Mouse (Mus musculus) spleen, adult 2 months (tissue): ENCODE results near the gene Fyb.
A peak's percentile ranks its signal among the peaks of the same experiment; 100 is the strongest.

Experiments
- CTCF ChIP-seq: fragments of 200-500 bp; IDR thresholded peaks from 2 replicates; pipeline ENCODE4 v1.5.1; 2011; ENCODE audit warnings: mild to moderate bottlenecking, inconsistent platforms; ENCODE audit not compliant: insufficient read depth, insufficient read length, insufficient replicate concordance; ENCODE audit errors: extremely low read depth
- POLR2A ChIP-seq: fragments of 200-500 bp; IDR thresholded peaks from 2 replicates; pipeline ENCODE4 v1.6.1; 2011; ENCODE audit warnings: low read depth, low read length, inconsistent platforms

DNA sequence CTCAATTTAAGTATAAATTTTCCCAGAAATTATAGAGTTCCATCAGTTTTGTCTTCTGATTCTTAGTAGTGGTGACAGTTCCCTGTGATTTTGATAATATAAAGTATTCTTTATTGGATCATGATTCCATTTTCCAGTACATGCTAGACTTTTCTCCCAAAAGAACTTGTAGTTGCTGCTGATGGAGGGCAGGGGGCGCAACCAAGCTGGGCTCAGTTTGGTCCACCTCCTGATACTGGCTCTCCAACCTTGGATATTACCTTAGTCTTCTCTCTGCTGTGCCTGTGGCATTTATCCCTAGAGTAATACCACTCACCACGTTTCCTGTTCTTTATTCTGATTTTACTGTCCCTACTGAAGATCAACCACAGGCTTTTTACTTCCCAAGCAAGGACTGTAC is 179.5 kb downstream of the Fyb start:
- TF ChIP-seq CTCF (peak; percentile 36; the same call in 1 of the 2 replicates), POLR2A (no peak)
